Mouse (Mus musculus) lung, postnatal 10 days (tissue): ENCODE measurements around the gene Crhbp.
A peak's percentile ranks its signal among the peaks of the same experiment; 100 is the strongest.

Source experiments
- DNase-seq: peaks from one replicate; pipeline ENCODE4 v3.0.0; 2021

The Crhbp gene

GRCm38 (mm10) chr13:95418575-95419203 lies 26.0 kb downstream of the Crhbp start:
- DNase-seq, result no peak

DNA sequence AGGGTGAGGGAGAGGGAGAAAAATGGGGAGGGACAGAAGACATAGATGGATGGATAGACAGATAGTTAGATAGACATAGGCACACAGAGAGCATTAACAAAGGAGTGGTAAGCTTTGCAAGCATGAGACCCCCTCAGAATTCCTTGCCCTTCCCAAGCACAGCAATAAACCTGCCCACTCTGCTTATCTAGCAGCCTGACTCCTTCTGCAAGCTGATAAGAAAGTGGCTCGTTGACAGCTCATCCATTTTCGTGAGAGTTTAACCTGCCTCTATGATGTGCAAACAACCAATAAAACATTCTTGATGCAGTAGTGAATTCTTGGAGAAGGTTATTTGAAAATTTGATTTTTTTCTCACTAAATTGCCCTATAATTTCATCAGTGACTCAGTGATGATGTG lies 32.5 kb downstream of the Crhbp start:
- DNase-seq, result no peak

GRCm38 (mm10) chr13:95393242-95393641 lies 51.5 kb downstream of the Crhbp start:
- DNase-seq, result no peak

DNA sequence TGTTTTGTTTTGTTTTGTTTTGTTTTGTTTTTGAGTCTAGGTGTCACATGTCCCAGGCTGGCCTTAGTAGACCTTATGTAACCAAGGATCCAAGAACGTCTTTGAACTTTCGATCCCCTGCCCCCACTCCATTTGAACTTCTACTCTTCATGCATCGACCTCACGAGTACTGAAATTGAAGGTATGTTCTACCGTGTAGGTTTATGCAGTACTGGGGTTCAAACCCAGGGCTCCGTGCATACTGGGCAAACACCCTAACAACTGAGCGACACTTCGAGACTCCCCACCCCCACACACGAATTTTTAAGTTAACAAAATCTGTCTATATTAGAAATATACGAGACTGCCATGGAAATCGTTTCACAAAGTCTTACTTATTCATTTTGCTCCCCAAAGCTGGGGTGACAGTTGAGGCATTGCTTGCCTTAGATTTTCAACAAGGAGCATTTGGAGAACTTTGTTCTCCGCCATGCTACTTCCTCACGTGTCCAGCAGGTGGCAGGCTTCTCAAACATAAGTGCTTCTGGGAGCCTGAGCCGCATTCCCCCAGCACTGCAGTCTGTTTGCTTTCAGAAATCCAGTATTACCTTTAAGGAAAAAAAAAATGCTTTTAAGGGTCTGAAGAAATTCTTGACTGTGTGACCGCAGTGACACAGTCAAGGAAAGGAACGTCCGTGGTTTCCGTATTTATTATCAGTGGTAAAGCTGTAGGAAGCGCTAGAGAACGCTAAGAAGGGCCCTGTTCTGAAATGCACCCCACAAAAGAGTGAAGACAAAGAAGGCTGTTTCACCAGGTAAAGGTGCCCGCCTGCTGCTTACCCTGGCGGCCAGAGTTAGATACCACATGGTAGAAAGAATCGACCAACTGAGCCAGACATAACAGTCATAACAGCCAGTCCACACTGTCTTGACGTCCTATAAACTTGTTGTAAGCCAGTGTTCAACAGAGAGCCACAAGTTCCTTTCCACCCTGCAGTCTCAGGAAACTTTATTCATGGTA lies 54.6 kb downstream of the Crhbp start:
- DNase-seq, result peak; percentile 85

- no peak for DNase-seq
These were observed 56.5 kb downstream of the Crhbp start for GRCm38 (mm10) chr13:95388226-95388625.

GRCm38 (mm10) chr13:95382418-95382817 lies 62.3 kb downstream of the Crhbp start:
- DNase-seq, result no peak
